Mouse (Mus musculus) heart, adult 2 months (tissue): ENCODE data around the gene Tanc2.

Source experiments
- CTCF ChIP-seq: fragments of 200-600 bp; IDR thresholded peaks from 2 replicates; pipeline ENCODE4 v1.8.1; 2022; ENCODE audit warnings: antibody characterized with exemption, mild to moderate bottlenecking, moderate library complexity
- EP300 ChIP-seq: fragments of 200-500 bp; IDR thresholded peaks from 2 replicates; pipeline ENCODE4 v1.6.1; 2011; ENCODE audit warnings: low read depth, low read length, control low read depth; ENCODE audit not compliant: insufficient read depth
- POLR2A ChIP-seq: fragments of 200-500 bp; IDR thresholded peaks from 2 replicates; pipeline ENCODE4 v1.6.1; 2011; ENCODE audit warnings: mild to moderate bottlenecking, low read depth, low read length, control low read depth; ENCODE audit not compliant: insufficient read depth

DNA sequence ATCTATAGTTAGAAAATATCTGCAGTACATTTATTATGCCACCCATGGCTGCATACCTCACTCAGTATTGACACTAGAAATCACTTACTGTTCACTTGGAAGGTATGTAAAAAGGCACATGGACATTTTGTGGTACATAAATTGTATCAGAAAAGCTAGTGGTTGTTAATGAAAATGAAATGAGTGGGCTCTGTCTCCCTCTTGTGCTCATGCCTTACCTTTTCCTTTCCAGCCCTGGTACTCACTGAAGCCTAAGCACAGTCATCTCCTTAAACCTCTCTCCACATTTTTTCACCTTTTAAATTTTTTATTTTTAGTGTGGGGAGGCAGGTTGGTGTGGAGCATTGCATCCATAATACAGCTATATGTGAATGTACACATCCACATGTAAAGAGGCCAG, 268.3 kb downstream of the Tanc2 start:
- TF ChIP-seq CTCF (peak; percentile 73), POLR2A (no peak), EP300 (no peak)
